Mouse (Mus musculus) retina, adult 2 months (tissue): ENCODE data around the gene Npff.

Experiments used
- DNase-seq: peaks from one replicate; pipeline ENCODE4 v3.0.0-alpha.2; 2012; ENCODE audit warnings: low read depth, low spot score

Npff gene

DNA sequence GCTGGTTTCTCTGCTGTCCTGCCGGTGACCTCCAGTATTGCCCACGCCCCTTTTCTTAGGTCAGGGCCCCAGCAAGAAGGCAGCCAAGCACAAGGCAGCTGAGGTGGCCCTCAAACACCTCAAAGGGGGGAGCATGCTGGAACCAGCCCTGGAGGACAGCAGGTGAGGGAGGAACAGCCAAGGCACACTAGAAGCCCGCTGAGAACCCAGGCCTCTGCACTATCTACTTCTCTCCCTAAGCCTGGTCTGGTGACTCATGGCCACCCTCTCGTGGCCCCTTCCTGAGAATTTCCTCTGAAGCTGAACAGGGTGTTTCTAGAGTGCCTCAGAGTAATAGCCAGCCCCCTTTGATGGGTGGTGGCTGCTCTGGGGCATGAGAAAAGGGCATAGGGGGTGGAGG, 4.3 kb downstream of the Npff start:
- DNase-seq, result no peak

DNA sequence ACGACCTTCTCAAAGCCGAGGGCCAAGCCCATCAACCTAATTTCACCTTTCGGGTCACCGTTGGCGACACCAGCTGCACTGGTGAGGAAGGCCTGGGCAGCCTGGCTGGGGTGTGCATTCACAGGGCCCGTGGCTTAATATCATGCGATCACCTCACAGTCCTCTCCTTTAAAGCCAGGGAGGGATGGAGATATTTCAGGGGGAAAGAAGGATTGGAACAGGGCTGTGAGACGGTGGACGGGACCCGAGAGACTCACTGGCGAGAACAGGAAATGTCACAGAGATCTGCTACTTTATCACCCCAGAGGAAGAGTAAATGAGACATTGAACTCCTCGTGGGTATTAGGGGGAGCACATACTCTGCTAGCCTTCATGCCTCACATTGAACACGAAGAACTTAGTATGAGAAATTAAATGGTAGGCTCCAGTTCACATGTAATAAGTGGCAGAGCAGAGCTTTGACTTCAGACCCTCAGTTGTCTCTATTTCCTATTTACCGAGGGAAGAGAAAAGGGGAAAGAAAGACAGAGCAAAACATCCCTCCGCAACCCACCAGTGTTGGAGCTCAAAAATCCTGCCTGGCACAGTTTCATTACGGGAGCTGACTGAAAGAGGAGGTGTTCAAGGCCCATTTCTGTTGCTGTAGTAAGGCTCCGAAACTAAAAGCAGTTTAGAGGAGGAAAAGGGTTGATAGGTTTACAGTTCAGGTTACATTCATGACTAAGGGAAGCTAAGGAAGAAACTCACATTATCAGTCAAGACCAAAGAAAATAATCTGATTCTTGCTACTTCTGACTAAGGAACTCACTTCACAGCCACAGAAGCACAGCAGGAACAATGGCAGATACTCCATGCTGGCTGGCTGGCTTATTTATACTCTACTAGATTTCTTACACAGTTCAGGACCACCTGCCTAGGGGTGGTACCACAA, 5.3 kb downstream of the Npff start:
- no peak for DNase-seq

DNA sequence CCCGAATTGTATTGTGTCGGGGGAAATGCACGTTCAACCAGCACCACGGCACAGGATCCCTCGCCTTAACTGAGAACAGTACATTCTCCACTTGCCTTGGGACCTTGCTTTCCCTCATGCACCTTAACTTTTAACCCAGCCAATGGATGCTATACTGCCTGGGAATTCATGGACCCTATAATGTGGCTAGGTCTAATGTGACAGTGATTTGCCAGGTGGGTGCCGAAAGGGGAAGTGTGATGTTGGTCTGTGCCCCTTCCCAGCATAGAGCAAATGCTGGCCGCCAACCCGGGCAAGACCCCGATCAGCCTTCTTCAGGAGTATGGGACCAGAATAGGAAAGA, 5.9 kb downstream of the Npff start:
- no peak for DNase-seq

DNA sequence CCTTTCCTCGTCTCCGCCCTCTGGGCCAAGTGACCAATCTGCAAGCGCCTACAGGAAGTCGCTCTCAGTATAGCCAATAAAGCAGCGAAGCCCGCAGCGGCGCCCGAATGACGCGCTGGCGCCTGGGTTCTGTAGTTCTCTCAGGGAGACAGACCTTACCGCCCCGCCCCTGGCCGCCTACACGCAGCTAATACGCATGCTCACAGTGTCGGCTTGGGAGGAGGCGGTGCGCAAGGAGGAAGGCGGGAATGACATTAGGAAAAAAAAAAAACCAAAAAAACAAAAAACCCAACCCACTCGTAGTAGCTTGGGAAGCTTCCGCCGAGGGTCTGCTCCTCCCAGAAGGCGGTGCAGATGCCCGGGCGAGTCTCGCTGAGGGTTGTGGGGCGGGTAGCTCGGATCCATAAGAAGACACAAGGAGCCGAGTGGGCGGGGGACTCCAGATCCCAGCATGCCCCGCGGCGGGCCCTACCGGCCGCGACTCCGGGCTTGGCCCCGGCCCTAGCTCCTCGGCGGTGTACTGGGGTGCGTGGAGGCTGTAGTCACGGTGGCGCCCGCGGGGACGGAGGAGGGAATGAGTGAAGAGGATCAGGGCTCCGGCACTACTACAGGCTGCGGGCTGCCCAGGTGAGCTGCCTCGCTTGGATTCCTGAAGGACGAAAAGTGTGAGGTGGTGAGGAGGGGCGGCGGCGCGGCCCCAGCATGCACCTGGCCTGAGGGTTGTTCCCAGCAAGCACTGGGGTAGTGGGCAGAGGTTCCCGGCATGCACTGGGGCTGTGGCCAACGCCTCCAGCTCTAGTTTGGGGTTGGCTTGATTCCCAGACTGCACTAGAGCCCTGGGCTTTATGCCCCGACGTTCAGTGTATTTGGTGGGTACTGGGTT, 6.5 kb downstream of the Npff start, which contains the start of gene Tarbp2:
TSS of gene Tarbp2 (plus strand) at position 217 of the 883 bp plus-strand sequence.
- DNase-seq, result peak; percentile 97

DNA sequence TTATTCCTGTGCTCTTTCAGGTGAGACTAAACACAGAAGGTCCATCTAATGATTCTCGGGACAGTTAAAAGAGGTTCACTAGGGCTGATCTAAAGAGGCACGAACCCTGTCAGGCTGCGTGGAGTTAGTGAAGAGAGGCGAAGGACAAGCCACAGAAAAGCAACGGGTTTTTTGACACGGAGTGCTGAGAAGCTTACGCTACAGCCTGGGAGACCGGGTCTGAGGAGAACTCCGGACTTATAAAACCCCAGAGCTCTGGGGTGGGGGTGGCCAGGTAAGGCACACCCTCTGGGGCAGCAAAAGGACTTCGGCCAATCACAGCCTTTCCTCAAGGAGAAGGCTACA, 7.1 kb downstream of the Npff start:
- DNase-seq, result no peak

DNA sequence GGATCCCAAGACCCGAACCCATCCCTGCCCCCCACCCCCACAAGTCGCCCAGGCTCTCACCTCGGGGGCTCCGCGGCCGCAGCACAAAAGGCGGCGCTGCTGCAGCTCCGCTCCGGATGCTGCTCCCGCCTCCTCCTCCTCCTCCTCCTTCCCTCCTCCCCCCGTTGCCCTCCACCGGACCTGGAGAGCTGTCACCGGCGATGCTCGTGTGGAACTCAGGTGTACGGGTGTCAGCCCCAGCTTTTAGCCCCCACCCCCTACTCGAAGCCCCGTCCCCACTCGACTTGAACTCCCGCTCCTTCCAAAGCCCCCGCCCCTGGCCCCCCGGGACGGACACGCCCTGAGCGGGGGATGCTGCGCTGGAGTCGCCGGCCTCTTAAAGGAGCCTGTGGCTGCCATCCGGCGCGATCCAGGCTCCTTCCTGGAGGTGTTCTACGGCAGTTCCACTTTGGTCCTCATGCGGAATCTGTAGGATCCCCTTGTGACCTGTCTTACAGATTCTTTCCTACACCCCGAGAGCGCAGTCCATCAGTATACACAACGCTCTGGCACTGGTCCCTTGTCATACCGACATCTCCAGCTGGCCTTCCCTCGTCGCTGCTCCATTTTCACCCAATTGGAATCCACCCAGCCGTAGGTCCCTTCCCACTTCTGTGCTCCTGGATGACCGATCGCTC, 7.9 kb downstream of the Npff start, which contains the start of gene Map3k12:
TSS of gene Map3k12 (minus strand) at position 337 of the 677 bp plus-strand sequence.
- DNase-seq, result peak; percentile 42

DNA sequence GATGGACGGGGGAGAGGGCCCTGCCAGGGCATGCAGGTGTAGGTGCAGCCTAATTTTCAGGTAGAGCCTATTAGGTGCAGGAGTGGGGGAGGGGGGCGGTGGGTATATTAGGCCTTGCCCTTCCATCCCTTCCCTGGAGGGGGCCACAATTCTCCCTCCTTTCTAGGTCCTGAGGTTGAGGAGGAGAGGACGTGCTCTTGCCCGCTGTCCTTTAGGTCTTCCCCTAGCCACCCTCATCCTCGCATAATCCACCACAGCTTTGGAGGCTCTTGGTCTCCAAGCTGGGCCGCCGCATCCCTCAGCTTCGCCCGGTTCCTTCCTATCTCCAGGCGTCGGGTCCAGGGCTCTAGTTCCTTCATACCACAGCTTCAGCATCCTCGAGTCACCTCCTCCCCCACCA, 8.4 kb downstream of the Npff start:
- no peak for DNase-seq

DNA sequence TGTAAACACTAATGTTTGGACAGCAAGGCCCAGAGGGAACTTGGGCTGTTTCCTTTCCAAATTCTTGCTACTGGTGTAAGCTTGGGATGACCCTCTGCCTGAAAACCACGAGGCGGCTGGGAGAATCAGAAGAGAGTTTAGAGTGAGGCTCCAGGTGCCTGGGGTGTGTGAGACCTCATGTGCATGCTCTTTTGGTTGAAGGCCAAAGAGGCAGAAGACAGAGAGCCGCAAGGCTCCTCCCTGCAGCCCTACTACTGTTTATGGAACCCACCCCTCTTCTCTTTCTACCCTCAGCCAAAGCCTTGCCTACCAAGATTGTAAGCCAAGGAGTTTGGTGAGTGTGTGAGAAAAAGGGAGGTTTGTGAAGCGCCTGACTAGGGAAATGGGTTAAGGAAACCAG, 9.0 kb downstream of the Npff start:
- DNase-seq, result no peak

DNA sequence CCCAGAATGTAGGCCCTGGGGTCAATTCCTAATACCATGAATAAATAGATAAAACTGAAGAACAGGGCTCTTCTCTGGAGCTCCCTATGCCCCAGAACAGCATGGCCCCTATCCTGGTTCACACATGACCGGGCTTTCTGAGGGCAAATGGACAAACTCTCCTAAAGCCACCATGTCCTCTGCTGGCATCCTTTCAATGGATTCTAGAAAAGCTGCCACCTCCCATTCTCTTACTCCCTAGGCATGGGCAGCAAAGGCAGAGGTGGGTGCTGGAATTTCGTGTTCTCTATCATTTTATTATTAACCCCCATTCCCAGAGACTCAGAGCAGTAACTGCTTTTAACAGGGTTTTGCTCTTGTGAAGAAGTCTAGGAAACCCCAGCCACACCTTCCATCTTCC, 9.5 kb downstream of the Npff start:
- no peak for DNase-seq

DNA sequence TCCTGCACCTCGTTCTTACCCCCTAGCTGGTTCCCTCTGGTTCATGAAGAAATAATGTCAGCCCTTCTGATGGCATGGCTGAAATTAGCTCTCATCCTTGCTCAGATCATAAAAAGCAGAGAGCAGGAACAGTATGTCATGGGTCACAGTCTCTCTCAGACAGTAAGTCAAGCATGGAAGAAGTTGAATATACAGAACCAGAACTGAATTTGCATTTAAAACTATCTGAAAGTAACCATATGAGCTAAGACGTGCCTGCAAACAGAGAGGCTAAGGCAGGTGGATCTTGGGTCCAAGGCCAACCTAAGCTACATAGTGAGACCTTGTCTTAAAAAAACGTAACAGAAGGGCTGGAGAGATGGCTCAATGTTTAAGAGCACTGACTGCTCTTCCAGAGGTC, 11.7 kb downstream of the Npff start:
- DNase-seq, result no peak

DNA sequence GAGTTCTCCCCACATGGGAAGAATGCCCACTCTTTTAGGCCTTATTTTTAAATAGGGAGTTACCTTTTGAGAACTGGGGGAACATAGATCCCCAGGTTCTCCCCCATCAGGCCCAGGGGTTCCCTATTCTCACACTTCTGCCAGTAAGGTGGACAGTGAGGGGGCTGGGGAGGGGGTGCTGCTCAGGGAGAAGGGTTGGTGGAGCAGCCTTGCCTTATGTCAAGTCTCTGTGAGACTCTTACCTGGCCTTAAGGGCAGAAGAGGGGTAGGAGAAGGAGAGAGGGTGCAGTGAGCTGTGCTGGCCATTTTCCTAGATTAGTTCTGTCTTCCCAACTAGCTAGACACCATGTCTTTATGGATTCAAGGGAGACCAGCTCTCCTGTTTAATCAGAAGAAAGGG, 12.3 kb downstream of the Npff start:
- DNase-seq, result no peak

DNA sequence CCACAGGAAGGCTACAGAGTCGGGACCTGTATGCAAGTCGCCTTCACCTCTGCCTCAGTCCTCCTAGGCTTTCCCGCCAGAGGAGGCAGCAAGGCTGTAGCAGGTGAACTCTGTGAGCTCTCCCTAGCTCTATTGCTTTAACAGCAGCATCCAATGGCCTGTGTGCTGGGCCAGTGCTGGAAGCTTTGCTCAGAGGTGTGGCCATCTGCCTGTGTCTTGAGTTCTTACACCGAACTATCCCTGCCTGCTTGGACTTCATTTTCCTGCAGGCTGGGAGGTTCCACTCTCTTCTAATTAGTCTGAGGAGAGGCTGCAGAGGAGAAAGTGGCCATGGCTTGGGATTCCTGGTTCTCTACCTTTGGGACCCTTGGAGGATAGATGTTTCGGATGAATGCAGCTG, 12.7 kb downstream of the Npff start:
- no peak for DNase-seq

DNA sequence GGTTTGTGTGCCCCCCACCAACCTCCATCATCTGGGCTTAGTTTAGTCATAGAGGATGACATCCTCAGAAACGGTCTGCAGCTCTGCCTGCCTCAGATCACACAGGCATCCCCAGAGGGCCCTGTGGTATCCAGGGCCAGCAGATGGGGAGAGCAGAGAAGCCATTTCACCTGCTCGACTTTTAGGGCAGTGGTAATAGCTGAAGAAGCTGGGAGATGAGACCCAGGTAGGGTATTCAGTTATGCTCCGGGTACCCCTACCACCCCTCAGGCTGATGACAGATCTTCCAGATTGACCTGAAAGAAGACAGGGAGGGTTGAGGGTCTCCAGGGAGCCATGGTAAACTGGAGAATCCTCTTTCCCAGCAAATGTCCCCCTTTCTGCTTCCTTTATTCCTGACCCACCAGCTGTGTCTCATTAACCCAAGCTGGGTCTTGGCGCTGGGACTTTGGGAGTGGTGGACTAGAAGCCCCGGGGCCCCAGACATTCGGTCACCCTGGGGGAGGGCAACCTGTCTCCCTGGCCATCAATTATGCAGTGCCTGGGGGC, 13.4 kb downstream of the Npff start:
- DNase-seq, result no peak

DNA sequence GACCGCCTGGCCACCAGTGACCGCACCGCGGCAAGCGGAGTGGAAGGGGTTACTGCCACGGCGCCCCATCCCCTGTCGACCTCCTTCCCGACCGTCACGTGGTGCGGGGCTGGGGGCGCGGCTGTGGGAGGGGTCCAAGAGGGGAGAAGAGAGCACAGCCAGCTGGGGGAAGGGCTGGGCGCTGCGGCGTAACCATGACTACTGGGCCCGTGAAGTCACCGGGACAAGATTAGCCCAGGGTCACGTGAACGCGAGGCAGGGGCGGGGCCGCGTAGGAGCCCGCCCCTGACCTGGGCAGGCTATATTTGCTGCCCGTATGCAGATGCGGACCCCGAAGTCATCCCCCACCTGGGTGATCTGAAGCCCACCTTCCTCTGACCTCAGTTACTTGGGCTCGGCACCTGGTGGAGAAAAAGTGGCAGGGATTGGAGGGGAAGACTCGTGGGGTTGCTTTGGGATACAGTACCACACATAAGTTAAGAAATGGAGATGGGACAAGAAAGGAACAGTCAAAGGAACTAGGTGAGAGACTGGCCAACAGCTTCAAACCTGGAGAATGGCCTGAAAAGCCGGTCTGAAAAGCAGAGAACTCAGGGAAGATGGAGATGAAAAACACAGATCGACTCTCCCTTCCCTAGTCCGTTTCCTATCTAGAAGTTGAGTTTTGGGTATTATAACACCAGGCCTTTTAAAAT, 14.0 kb downstream of the Npff start:
- DNase-seq, result peak; percentile 61

DNA sequence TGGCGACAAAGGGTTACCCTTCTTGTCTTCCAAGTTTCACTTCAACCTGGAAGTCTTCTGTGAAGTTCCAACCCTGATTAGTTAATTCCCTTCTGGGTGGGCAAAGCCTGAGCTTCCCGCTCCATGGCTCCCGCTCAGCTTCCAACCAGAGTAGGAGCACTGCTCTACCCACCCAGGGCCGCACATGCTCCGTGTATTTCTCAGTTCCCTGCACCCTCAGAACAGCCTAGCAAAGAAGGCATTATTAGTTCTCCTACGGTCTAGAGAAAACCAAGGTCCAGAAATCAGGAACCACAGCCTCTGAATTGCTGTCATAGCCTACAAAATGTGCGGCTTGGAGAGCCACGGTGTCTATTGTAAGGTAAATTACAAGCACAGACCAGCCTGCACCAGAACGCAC, 14.6 kb downstream of the Npff start:
- DNase-seq, result no peak

DNA sequence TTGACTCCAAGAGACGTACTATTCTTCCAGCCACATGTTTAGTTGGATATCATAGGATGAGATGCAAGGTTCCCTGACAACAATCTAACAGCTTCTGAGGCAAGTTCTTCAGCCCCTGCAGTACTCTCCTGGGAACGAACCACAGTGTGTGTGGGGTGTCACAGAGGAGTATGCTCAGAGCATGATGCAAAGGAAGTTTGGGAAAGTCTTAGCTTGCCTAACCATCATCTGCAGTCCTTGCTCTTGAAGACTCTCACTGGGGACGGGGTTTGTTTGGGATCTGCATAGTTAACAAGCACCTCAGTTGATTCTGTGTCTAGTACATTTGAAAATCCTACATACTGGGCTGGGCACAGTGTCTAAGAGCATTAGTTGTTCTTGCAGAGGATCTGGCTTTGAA, 16.4 kb downstream of the Npff start:
- no peak for DNase-seq

DNA sequence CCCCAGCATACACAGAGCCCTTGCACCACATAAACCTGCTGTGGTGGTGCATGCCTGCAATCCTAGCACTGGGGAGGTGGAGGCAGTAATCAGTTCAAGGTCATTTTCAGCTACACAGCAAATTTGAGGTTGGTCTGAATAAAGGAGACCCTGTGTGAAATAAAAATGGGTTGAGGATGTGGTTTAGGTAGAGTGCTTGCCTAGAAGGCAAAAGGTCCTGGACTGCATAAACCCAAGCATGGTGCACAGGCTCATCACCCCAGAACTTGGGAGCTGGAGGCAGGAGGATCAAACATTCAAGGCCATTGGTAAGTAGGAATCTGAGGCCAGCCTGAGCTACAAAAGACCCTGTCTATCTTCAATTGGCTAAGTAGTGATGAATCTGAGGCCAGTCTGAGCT, 17.2 kb downstream of the Npff start:
- no peak for DNase-seq

DNA sequence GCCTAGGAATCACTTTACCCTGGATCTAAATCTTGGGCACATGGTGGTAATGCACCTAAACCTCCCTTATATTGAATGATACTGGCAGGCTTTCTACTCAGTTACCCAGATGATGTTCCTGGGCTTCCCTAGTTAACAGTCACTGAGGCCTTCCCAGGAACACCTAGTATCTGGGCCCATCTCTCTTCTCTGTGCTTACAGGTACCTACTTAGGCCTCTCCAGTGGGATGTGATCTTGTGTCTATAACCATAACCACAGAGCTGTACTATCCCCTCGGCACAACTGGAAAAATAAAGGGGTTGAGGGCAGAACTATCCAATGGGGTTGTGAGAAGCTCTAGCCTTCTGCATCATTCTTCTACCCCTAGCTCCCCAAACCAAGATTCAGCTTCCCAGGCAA, 17.9 kb downstream of the Npff start:
- DNase-seq, result no peak

DNA sequence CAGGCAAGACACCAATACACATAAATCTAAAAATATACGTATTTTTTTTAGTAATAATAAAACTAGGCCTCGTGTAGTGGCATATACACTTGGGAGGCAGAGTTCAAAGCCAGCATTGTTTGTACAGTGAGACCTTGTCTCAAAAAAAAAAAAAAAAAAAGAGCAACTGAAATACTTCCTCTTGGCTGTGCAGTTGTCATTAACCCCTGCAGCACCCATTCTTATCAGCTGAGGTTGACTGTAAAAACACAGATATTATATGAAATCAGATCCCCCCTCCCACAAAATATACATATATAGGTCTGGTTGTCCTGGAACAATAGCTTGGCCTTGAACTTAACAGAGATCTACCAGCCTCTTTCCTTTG, 18.3 kb downstream of the Npff start:
- no peak for DNase-seq

DNA sequence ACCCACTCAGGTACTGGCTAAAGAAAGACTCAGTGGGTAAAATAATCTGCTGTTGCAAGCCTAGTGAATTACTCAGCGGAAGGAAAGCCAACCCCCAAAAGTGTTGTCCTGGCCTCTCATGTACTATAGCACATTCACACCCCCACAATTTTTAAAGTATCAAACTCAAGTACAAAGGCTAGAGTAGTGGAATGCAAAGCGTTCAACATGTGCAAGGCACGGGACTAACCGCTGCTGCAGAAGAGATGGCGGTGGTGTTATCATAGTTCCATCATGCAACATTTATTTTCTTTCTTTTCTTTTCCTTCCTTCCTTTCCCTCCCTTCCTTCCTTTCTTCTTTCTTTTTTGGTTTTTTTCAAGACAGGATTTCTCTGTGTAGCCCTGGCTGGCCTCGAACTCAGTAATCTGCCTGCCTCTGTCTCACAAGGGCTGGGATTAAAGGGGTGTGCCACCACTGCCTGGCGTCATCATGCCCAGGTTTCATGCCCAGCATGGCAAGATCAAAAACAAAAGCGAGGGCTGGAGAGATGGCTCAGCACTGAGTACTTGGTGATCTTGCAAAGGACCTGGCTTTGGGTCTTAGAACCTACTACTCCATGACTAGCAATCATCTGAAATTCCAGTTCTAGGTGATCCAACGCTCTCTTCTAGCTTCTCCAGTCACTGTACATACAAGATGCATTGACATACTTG, 18.8 kb downstream of the Npff start:
- no peak for DNase-seq
